Comparison of ENCODE assay signal across 15 mouse cellular contexts in genomic region chr10:7234601-7235000, GRCm38 (mm10). TPM values are rescaled to one million over a fixed set of nuclear protein-coding genes. Genes with fewer than 3 reads are reported as not detected.
DNase-seq lines count a peak whose midpoint lies in the region; ATAC-seq and TF ChIP-seq lines count a peak whose summit lies in the region.
"Had no signal": no experiment of that assay in that cellular context is flagged by ENCODE, and none has a peak within 500 bp of the region (broad histone marks: within the 10 kb centered on the region; RNA-seq: fewer than 3 reads in every experiment).

No protein-coding gene starts in this region.

- H3K9me3 ChIP-seq in hindbrain, embryonic 11.5 days (ENCODE audit: control insufficient read depth, low read length), result no peaks in the 10 kb centered on the region
- no peaks in the 10 kb centered on the region for H3K9me3 ChIP-seq in hindbrain, embryonic 13.5 days
- no peaks in the 10 kb centered on the region for H3K9me3 ChIP-seq in midbrain, embryonic 11.5 days (ENCODE audit: control insufficient read depth, low read length)
- H3K9me3 ChIP-seq in midbrain, postnatal 0 days (ENCODE audit: low read length), result no peaks in the 10 kb centered on the region
- H3K9me3 ChIP-seq: heart, embryonic 12.5 days; limb, embryonic 12.5 days; midbrain, embryonic 13.5 days; neural tube, embryonic 12.5 days had no signal

- no peak overlapping the region for H3K27ac ChIP-seq in hindbrain, embryonic 11.5 days (ENCODE audit: low read depth, low read length)
- H3K27ac ChIP-seq in hindbrain, embryonic 13.5 days, result no peak overlapping the region
- no peak overlapping the region for H3K27ac ChIP-seq in midbrain, embryonic 11.5 days (ENCODE audit: low read depth, low read length)
- H3K27ac ChIP-seq in midbrain, postnatal 0 days (ENCODE audit: low read depth, low read length), result no peak overlapping the region
- H3K27ac ChIP-seq: limb, embryonic 12.5 days; midbrain, embryonic 13.5 days; neural tube, embryonic 12.5 days had no signal

- no peak overlapping the region for H3K4me3 ChIP-seq in hindbrain, embryonic 11.5 days (ENCODE audit: low read depth, low read length)
- H3K4me3 ChIP-seq in hindbrain, embryonic 13.5 days, result no peak overlapping the region
- no peak overlapping the region for H3K4me3 ChIP-seq in midbrain, embryonic 11.5 days (ENCODE audit: low read depth, low read length)
- H3K4me3 ChIP-seq in midbrain, postnatal 0 days (ENCODE audit: low read depth, low read length), result no peak overlapping the region
- H3K4me3 ChIP-seq: erythroblast, embryonic 14.5 days; heart, embryonic 12.5 days; limb, embryonic 12.5 days; midbrain, embryonic 13.5 days; neural tube, embryonic 12.5 days had no signal

- 28% methylated on average over 3 of the region's 5 CpGs for WGBS in hindbrain, embryonic 11.5 days
- 26% methylated on average over 3 of the region's 5 CpGs for WGBS in hindbrain, embryonic 13.5 days
- WGBS in midbrain, embryonic 11.5 days, result 17% methylated on average over 3 of the region's 5 CpGs
- 29% methylated on average over 3 of the region's 5 CpGs for WGBS in midbrain, postnatal 0 days

- H3K27me3 ChIP-seq in hindbrain, embryonic 11.5 days (ENCODE audit: control insufficient read depth, insufficient read depth, low read length), result no peaks in the 10 kb centered on the region
- no peaks in the 10 kb centered on the region for H3K27me3 ChIP-seq in hindbrain, embryonic 13.5 days
- H3K27me3 ChIP-seq in midbrain, embryonic 11.5 days (ENCODE audit: control insufficient read depth, insufficient read depth, low read length), result no peaks in the 10 kb centered on the region
- no peaks in the 10 kb centered on the region for H3K27me3 ChIP-seq in midbrain, postnatal 0 days (ENCODE audit: insufficient read depth, low read length)
- H3K27me3 ChIP-seq: heart, embryonic 12.5 days; limb, embryonic 12.5 days; midbrain, embryonic 13.5 days; neural tube, embryonic 12.5 days had no signal

- peak; percentile 9 for DNase-seq in hindbrain, embryonic 11.5 days (ENCODE audit: low spot score)
- DNase-seq in midbrain, embryonic 11.5 days (ENCODE audit: low spot score, missing footprints), result no peak
- no peak for DNase-seq in midbrain, postnatal 0 days (ENCODE audit: low spot score)
- DNase-seq in cerebellum, adult 9-10 months, result peak; percentile 56
- no peak for DNase-seq in right cerebral cortex, postnatal 36 days (ENCODE audit: low spot score in 2 of 2)
- DNase-seq in yolk sac, embryonic 10.5 days (ENCODE audit: low spot score), result no peak
- DNase-seq: adrenal gland, postnatal 14 days; lung, adult 2 months had no signal

- H3K36me3 ChIP-seq in hindbrain, embryonic 11.5 days (ENCODE audit: control insufficient read depth, insufficient read depth, low read length), result no peaks in the 10 kb centered on the region
- no peaks in the 10 kb centered on the region for H3K36me3 ChIP-seq in hindbrain, embryonic 13.5 days
- H3K36me3 ChIP-seq in midbrain, embryonic 11.5 days (ENCODE audit: control insufficient read depth, insufficient read depth, low read length), result no peaks in the 10 kb centered on the region
- no peaks in the 10 kb centered on the region for H3K36me3 ChIP-seq in midbrain, postnatal 0 days (ENCODE audit: insufficient read depth, low read length)
- H3K36me3 ChIP-seq: heart, embryonic 12.5 days; limb, embryonic 12.5 days; midbrain, embryonic 13.5 days; neural tube, embryonic 12.5 days had no signal

- ATAC-seq in hindbrain, embryonic 11.5 days (ENCODE audit: low FRiP score), result no peak
- ATAC-seq in hindbrain, embryonic 13.5 days (ENCODE audit: low FRiP score), result no peak
- ATAC-seq in midbrain, embryonic 11.5 days (ENCODE audit: low FRiP score), result 0 out of 2 replicates have a peak, but pooled peaks have one; percentile 30
- no peak for ATAC-seq in midbrain, postnatal 0 days (ENCODE audit: low FRiP score)
- ATAC-seq: inflammation-experienced regulatory T-cells, adult 6 months; midbrain, embryonic 13.5 days had no signal

- no peak overlapping the region for H3K4me2 ChIP-seq in hindbrain, embryonic 11.5 days (replicated peaks; ENCODE audit: low read depth, low read length)
- no peak overlapping the region for H3K4me2 ChIP-seq in hindbrain, embryonic 13.5 days
- no peak overlapping the region for H3K4me2 ChIP-seq in midbrain, embryonic 11.5 days
- no peak overlapping the region for H3K4me2 ChIP-seq in midbrain, postnatal 0 days (ENCODE audit: low read depth, low read length, poor library complexity, severe bottlenecking)
- H3K4me2 ChIP-seq: heart, embryonic 12.5 days; limb, embryonic 12.5 days; midbrain, embryonic 13.5 days; neural tube, embryonic 12.5 days had no signal

- TF ChIP-seq CTCF in midbrain, postnatal 0 days (IDR thresholded peaks at IDR 0.05), result no peak

- H3K4me1 ChIP-seq in hindbrain, embryonic 11.5 days (replicated peaks; ENCODE audit: control insufficient read depth, insufficient read depth, low read length), result no peaks in the 10 kb centered on the region
- H3K4me1 ChIP-seq in hindbrain, embryonic 13.5 days (replicated peaks), result no peaks in the 10 kb centered on the region
- 0 out of 2 replicates have a peak, but pooled peaks cover 3% of the 10 kb centered on the region for H3K4me1 ChIP-seq in midbrain, embryonic 11.5 days (ENCODE audit: control insufficient read depth, insufficient read depth, low read length)
- no peaks in the 10 kb centered on the region for H3K4me1 ChIP-seq in midbrain, postnatal 0 days (ENCODE audit: insufficient read depth, low read length)
- H3K4me1 ChIP-seq: heart, embryonic 12.5 days; neural tube, embryonic 12.5 days had no signal

- H3K9ac ChIP-seq in hindbrain, embryonic 11.5 days (ENCODE audit: low read depth, low read length), result no peak overlapping the region
- H3K9ac ChIP-seq in hindbrain, embryonic 13.5 days, result no peak overlapping the region
- H3K9ac ChIP-seq in midbrain, embryonic 11.5 days (ENCODE audit: low read length), result no peak overlapping the region
- H3K9ac ChIP-seq in midbrain, postnatal 0 days (replicated peaks; ENCODE audit: low read length, poor library complexity, severe bottlenecking), result no peak overlapping the region
- H3K9ac ChIP-seq: heart, embryonic 12.5 days; limb, embryonic 12.5 days; midbrain, embryonic 13.5 days; neural tube, embryonic 12.5 days had no signal

RNA-seq across cellular contexts. Expression of gene Cnksr3, which starts 22.6 kb away (rescaled TPM):
- polyA plus RNA-seq in hindbrain, embryonic 11.5 days (2014; fragmentation: Nextera tagmentation; extraction: Ambion mirVana), result 5.9 and 6.3 TPM in 2 replicates
- polyA plus RNA-seq in hindbrain, embryonic 13.5 days (2015; fragmentation: Nextera tagmentation; extraction: Ambion mirVana), result 3.0 and 3.4 TPM in 2 replicates
- polyA plus RNA-seq in midbrain, embryonic 11.5 days (2014; fragmentation: Nextera tagmentation; extraction: Ambion mirVana), result 6.7 and 7.4 TPM in 2 replicates
- 2.8 and 4.1 TPM in 2 replicates for total RNA-seq in midbrain, postnatal 0 days (2014; rRNA removed)
- polyA plus RNA-seq in midbrain, postnatal 0 days (2015; fragmentation: Nextera tagmentation; extraction: Ambion mirVana), result 1.3 and 1.8 TPM in 2 replicates

Comparison
In these comparisons a context has a peak if more than half of its experiments do, and no peak if none do; other contexts are left out.
1. DNase-seq: peak in hindbrain, embryonic 11.5 days (single experiment) and cerebellum, adult 9-10 months (single experiment); none in midbrain, embryonic 11.5 days (single experiment), midbrain, postnatal 0 days (single experiment), right cerebral cortex, postnatal 36 days (0 of 2) and yolk sac, embryonic 10.5 days (single experiment).